Mouse (Mus musculus): ENCODE results near the gene Ube4a.
"Not testable (repeated sequence)": the region's sequence is repeated elsewhere in the genome, so short reads cannot be mapped to it uniquely, and the experiment has no call there.

Ube4a gene

DNA sequence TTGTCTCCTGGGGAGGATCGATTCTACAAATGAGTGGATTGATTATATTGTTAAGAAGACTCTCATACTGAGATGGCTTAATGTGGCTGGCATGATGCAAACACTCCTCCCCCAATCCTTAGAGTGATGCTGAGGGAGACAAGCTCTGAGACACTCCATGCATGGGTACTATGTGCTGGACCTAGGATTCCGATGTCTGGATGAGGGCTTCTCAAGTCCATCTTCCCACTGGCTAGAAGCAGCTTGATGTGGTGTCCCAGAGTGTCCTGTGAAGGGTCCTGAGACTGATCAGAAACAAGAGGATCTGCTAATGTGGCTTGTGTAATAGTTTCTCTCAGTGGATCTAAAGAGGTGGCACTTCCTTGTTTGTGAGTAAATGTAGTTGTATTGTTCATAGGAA, 15.7 kb upstream of the Ube4a start:
- no peak for DNase-seq (ENCODE audit: low spot score)

DNA sequence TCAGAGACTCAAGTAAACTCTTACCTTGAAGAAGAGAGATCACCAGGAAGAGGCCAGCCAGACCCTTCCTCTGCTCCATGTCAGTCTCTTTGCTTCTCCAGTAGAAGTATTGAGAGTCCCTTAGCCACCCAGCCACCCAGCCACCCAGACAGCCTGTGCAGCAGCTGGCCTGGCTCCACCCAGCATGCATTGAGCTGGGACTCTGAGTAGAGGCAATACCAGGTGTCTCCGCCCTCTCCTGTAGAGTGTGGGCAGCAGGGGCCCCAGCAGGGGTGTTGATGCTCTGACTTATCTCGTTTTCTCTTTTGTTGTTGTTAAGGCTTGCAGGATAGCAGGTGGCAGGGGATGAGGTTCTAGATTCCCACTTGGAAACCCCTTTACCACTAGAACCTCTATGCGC, 14.8 kb upstream of the Ube4a start, which contains the start of gene Cd3g:
Gene Cd3g, minus strand, starts transcription at position 190 of the 400 bp plus-strand sequence.
- DNase-seq (ENCODE audit: low spot score) = no peak

DNA sequence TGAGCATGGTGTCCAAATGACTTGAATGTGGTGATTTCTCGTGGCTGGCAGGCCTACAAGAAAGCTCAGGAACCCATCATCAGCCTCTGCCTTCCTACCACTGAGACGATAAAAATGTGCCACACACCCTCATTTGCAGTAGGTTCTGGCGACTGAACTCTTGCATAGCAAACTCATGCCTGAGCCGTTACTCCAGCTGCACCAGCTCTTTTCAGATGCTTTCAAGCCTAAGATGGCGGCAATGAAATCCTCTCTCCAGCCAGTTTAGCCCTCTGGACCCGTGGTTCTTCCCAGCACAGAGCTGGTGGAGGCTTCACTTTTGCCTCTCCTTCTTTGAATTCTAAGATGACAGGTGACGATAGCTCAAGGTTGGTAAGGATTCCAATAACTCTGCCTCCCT, 14.4 kb upstream of the Ube4a start:
- DNase-seq (ENCODE audit: low spot score) = no peak

DNA sequence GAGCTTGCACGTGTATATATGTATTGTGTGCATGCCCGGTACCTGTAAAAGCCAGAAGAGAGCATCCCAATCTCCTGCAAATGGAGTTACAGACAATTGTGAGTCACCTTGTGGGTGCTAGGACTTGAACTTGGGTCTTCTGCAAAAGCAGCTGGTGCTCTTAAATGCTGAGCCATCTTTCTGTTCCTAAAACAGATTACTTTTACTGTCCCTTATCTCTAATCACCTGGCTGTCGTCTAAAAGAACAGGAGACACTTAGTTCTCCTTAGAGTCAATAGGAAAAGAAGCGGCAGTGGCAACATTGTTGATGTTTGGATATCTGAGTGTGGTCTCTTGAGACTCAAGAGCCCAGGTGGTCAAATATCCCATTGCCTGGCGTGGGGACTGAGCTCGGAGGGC, 12.4 kb upstream of the Ube4a start:
- no peak for DNase-seq (ENCODE audit: low spot score)

GRCm38 (mm10) chr9:44969450-44969849, 4.0 kb upstream of the Ube4a start:
- no peak for DNase-seq (ENCODE audit: low spot score)

DNA sequence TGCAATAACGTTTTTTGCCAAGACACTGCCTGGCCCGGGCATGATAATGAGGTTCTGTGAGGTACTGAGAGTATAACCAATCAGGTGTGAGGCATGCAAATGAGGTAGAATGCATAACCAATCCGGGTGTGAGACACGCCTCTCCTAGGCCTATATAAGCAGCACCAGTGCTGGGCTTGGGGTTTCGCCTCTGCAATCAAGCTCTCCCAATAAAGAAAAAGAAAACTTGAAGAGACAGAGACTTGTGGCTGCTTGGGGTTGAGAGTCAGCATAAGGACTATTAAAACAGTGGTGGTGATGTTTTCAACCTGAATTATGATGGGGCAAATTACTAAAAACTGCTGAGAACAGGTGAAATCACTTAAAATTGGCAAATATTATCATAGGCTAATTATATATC, 2.4 kb upstream of the Ube4a start:
- not testable (repeated sequence) for DNase-seq (ENCODE audit: low spot score)

DNA sequence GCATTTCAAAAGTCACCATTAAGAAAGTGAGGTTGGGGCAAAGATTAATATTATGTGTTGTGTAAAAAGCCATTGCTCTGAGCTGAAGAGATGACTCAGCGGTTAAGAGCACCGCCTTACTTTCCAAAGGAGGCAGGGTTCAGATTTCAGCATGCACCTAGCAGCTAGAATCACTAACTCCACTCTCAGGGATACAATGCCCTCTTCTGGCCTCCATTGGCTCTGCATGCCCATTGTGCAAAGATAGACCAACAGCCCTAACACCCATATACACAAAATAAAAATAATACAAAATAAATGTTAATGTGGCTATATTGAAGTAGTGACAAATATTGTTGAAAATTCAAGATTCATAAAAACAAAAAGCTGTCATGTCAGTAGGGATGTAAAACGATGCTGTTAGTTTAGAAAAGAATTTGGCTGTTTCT, 1.4 kb upstream of the Ube4a start:
- peak; percentile 91 for DNase-seq (ENCODE audit: low spot score)

DNA sequence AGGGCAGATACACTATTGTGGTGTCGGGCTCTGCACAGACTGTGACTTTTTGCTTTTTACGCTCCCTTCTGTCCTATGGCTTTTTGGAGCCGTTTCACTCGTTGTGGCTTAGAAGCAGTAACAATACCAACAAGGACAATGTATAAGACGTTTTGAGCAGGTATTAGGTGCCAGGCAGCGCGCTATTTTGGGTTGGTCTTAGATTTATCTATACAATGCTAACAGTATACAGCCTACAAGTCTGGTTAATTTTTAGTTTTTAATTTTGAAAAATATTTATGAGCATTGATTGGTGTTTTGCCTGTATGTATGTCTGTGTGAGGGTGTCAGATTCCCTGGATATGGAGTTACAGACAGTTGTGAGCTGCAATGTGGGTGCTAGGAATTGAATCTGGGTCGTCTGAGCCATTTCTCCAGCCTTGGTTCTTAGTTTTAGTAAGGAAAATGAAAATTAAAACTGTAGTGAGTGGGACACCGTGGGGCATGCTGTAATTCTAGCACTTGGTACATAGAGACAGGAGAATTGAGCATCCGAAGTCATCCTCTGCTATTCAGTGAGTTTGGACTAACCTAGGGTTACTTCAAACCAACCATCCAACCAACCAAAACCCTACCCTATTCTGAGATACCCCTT, 550 bp upstream of the Ube4a start:
- DNase-seq (ENCODE audit: low spot score) = no peak

DNA sequence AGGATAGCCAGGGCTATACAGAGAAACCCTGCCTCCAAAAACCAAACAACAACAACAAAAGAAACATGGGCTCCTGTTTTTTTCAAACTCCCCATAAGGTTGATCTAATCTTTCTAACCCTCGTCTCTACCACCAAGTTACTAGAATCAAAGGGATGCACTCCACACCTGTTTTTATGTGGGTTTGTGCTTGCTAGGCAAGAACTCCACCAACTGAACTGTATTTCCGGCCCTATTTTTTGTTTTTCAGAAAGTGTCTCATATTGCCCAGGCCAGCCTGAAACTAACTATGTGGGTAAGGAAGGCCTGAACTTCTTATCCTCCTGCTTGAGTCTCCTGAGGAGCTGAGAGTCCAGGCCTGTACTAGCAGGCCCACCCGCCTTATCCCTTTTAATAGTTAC, 11.0 kb downstream of the Ube4a start:
- no peak for DNase-seq (ENCODE audit: low spot score)

DNA sequence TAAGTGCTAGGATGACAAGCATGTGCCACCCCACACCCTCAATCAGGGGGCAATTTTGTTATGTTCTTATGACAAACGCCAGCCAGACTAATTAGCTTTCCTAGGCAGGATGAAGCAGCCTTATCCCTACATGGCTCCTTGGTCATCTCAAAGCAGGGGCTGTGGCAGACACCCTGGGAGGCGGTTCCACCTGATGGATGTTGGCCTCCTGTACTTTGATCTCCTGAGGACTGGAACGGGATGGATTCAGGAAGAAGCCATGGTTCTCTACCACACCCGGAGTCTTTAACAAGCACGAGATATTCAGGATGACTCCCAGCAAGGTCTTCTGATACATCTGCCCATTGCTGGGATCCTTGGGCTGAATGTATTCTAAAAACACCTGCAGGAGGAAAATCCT, 17.6 kb downstream of the Ube4a start:
- no peak for DNase-seq (ENCODE audit: low spot score)

- peak; percentile 82 for DNase-seq (ENCODE audit: low spot score)
These were observed 19.2 kb downstream of the Ube4a start for GRCm38 (mm10) chr9:44946185-44946695.

- DNase-seq (ENCODE audit: low spot score) = no peak
These were observed 23.0 kb downstream of the Ube4a start for GRCm38 (mm10) chr9:44942421-44942820.

DNA sequence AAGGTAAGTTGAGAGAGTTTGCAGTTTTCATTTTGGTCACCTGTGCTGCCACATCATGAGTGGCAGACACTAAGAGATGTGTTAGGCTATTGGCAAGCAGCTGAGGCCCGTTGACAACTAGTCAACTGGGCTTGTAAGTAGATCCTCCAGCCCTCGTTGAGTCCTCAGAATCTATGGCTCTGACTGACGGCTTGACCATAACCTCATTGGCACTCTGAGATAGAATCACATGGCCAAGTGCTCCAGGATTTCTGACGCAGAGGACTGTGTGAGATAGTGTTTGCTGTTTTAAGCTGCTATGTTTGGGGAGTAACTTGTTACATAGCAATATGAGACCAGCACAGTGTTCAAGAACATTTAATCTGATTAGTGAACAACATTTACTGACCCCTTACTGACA, 23.6 kb downstream of the Ube4a start:
- DNase-seq (ENCODE audit: low spot score) = no peak

GRCm38 (mm10) chr9:44921543-44921942, 43.9 kb downstream of the Ube4a start:
- DNase-seq (ENCODE audit: low spot score) = no peak

DNA sequence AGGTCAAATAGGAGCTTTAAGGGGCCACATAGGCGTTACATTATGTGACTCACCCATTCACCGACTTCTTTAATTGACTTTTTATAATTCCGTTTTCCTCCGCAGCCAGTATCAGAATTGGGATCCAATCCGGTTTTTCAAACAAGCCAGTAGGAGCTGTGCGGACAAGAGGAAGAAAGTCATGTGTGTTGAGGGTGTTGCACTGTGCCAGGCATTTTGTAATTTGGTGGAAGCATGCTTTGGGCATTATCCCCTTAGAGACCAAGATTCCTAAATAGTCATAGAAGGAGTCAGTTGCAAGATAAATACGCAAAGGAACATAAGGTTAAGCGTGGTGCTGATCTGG, 44.3 kb downstream of the Ube4a start:
- peak; percentile 91 for DNase-seq (ENCODE audit: low spot score)

DNA sequence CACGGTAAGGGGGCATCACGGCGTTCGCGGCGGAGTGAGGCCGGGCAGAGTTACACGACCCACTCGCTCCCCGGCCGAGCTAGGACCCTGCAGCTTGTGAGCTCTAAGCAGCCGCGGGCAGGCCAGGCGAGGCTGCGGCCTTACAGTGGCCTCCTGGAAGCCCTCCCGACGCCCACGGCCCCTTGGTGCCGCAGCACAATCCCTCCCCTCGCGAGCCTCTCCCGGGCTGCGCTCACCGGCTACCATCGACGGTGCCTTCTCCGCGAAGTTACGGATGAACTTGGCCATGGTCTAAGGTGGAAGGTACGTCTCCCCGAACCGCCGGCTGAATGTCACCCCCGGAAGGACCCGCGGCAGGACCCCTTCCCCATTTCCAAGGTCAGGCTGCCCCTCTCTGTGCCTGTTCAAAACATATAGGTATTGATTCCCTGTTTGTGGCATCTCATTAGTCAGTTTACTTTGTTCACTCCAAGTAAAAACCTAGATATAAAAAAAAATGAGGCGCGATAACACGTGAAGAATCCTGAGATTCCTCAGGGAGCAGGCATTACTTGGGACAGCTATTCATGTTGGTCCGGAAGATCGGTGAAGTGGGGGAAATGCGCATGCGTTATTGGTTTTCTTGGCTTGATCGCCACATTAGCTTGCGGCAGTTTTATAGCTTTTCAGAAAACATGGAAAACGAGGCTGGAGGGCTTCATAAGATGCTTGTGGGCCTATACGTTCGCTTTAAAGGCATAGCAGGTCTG, 44.9 kb downstream of the Ube4a start, which contains the start of gene Atp5l:
Gene Atp5l, minus strand, starts transcription at position 369 of the 749 bp plus-strand sequence.
- peak; percentile 98 for DNase-seq (ENCODE audit: low spot score)

GRCm38 (mm10) chr9:44919606-44920005, 45.8 kb downstream of the Ube4a start:
- DNase-seq (ENCODE audit: low spot score) = no peak

GRCm38 (mm10) chr9:44916196-44916595, 49.2 kb downstream of the Ube4a start:
- DNase-seq (ENCODE audit: low spot score) = peak; percentile 43

GRCm38 (mm10) chr9:44914706-44915105, 50.7 kb downstream of the Ube4a start:
- no peak for DNase-seq (ENCODE audit: low spot score)

- no peak for DNase-seq (ENCODE audit: low spot score)
These were observed 54.0 kb downstream of the Ube4a start for GRCm38 (mm10) chr9:44911365-44911764.

DNA sequence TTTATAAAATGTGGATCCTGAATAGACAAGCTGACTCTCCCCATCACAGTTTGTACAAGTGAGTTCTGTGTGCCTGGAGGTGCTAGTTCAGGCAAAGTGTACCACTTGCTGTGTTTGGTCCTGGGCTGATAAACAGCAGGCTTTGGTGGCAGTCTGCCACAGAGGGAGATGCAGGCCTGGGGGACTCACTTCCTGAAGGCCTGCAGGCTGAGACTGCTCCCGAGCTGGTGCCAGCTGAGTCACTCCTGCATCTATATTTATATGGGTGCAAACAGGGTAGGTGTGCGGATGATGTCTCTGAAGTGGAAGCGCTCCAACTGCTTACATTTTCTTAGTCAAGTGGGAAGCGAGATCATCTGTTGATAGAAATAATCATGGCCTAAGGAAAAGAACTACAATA, 59.8 kb downstream of the Ube4a start:
- DNase-seq (ENCODE audit: low spot score) = no peak

DNA sequence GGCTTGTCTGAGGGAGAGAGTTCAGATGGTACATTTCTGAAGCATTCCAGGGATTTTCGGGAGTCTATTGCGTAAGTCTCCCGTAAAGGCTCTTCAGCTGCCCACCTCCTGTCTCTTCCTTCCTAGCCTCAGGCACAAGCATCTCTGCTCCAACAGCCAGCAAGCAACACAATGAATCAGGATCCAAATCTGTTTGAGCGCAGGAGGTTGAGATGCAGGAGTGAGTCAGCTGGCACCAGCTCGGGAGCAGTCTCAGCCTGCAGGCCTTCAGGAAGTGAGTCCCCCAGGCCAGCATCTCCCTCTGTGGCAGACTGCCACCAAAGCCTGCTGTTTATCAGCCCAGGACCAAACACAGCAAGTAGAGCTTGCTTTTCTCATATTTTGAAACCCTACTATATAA, 60.4 kb downstream of the Ube4a start:
- DNase-seq (ENCODE audit: low spot score) = peak; percentile 53

DNA sequence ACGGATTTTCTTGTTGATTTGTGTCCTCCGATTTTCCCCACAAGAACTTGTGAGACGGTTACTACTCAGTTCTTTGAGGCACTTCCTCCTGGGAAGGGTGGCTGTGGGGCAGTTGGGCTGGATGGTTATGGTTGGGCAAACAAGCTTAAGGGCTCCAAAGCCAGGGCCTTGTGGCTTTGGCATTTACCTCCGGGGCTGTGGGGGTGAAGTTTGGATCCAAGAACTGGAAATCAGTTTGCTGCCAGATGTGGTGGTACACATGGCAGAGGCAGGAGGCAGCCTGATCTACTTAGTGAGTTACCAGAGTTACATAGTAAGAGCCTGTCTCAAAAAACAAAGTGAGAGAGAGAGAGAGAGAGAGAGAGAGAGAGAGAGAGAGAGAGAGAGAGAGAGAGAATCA, 61.5 kb downstream of the Ube4a start:
- DNase-seq (ENCODE audit: low spot score) = no peak

DNA sequence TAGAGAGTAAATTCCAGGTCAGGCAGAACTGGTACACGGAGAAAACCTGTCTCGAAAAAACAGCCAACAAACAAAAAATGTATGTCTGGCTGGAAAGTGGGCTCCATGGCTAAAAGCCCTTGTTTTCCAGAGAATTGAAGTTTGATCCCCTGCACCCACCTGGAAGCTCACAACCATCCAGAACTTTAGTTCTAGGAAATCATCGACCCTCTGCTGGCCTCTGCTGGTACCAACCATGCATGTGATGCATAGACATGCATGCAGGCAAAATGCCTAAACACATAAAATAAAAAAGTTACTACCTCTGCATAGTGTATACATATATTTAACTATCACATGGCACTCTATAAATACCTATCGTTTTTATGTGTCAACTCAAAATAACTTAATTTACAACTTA, 65.0 kb downstream of the Ube4a start:
- no peak for DNase-seq (ENCODE audit: low spot score)
